Mouse (Mus musculus): ENCODE results near the gene Edaradd. TPM values are rescaled to one million over a fixed set of nuclear protein-coding genes. Genes with fewer than 3 reads are reported as not detected.

Edaradd gene
- 0.96 and 1.3 TPM in 2 replicates for polyA plus RNA-seq (2012; rRNA removed; ENCODE audit: low replicate concordance)

DNA sequence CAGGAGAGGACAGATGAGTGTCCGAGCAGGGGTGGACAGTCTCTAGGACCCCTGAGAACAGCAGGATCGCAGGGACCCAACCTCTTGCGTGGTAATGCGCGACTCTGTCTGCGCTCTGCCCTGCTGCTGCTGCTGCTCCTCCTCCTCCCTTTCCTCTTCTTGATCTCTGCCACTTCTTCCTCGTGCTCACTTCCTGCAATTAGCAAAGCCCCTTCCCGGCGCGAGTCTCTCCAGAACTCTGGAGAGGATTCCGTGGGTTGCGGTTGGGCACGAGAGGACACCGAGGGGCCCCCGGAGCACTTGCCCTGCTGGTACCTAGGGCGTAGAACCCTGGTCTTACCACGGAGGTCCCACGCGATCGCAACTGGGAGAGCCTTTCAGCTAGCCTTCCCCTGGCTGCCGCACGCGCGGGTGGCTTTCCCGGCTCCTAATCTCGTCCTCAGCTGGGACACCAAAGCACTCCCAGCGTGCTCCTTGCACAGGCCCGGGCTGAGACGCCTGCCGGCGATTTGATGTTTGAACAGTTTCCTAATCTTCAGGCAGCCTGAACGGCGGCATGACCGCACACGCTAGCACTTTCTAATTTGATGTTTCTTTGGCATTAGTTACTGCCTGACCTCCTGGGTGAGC lies at the start of gene Edaradd:
Gene Edaradd (minus strand): TSS at position 484 of the 630 bp plus-strand sequence.

DNA sequence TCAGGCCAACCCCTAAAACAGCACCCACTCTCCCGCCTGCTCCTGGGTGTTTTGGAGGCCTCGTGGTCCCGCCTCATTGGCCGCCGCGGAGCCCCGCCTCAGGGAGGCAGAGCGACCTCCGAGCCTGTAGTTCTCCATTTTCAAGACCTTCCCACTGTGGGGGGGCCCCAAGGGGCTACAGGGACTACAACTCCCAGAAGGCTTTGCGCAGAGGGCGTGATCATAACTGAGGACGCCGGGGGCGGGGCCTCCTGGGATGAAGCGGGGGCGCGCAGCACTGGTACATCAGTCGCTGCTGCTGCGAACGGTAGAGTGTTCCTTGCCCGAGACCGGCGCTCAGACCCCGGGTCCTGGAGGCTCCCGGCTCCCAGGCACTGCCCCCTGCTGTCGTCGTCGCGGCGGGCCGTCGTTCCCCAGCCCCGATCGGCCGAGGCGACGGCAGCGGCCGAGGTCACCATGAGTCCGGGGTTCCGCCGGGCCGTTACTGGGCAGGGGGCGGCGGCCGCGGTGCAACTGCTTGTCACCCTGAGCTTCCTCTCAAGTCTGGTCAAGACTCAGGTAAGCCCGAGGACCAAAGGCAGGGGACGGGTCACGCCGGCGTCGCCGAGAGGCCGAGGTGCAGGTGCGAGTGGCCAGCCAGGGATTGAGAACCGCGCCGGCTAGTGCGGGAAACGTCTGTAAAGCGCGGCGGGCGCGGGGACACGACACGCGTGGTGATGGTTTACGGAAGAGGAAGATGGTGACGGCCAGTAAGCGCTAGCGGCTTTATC lies 45.6 kb upstream of the Edaradd start, which contains the start of gene Ero1lb:
Gene Ero1lb (plus strand): TSS at position 254 of the 770 bp plus-strand sequence.

DNA sequence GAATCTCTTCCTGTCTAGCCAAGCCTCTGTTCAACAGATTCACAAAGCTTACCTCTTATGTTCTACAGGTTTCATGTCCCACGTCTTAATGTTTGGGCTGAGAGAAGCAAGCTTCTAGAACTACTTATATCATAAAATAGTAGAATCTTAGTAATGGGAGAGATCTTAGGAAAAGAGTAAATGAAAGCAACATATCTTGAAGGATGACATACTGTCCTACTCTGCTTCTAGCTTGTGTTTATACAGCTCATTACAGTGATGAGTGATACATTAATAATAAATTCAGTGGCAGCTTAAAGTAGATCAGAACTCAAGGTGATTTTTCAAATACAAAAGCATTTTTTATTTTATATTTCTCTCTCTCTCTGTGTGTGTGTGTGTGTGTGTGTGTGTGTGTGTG lies 55.4 kb downstream of the Edaradd start, which contains the start of gene Lgals8:
Gene Lgals8 (minus strand): TSS at position 101 of the 400 bp plus-strand sequence.

Other genes starting within 250 kb of the Edaradd start
- gene Actn2, start 179.7 kb downstream of the Edaradd start, polyA plus RNA-seq (2012; rRNA removed; ENCODE audit: low replicate concordance), result 5.4 and 174 TPM in 2 replicates
- gene Heatr1, start 125.4 kb downstream of the Edaradd start, polyA plus RNA-seq (2012; rRNA removed; ENCODE audit: low replicate concordance), result 25.7 and 28.8 TPM in 2 replicates
- gene Lgals8, start 55.5 kb downstream of the Edaradd start, polyA plus RNA-seq (2012; rRNA removed; ENCODE audit: low replicate concordance), result 20.8 and 52.6 TPM in 2 replicates
- 4.3 and 10.0 TPM in 2 replicates for gene Ero1lb, start 45.4 kb upstream of the Edaradd start, polyA plus RNA-seq (2012; rRNA removed; ENCODE audit: low replicate concordance)

Data from mammary gland, adult 2 months (tissue).